Mouse (Mus musculus) cerebellum, postnatal 14 days (tissue): ENCODE results near the gene Ndufaf7.

ENCODE experiments used
- DNase-seq, 2 experiments: peaks; one replicate each; pipeline ENCODE4 v3.0.0; 2021; ENCODE audit warnings: mixed read lengths in 2 of 2

The Ndufaf7 gene

GRCm38 (mm10) chr17:78936466-78937228, at the start of gene Ndufaf7, which contains the start of gene Cebpz:
Gene Ndufaf7 (plus strand): TSS chr17:78937136.
Gene Cebpz (minus strand): TSS chr17:78937066.
- peak; percentile 98 for DNase-seq

DNA sequence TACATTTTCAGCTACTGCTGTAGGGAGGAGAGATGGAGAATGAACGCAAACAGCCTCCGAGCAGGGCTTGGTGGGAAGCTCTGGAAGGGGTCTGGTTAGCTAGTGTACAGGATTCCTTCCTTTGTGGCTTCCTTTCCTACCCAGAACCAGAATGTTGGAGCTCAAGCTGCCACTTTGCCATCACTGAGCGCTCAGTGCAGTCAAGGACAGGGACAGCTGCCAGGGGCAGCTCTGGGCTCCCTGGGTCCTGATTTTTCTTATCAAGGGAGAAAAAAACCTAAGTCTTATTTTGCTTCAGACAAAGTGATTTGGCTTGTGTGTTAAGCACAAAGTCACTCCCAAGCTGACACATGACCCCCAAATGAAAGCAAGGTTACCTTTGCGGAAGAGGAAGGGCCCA, 48.4 kb upstream of the Ndufaf7 start:
- peak; percentile 65 to 67 for DNase-seq

GRCm38 (mm10) chr17:78889184-78889583, 47.8 kb upstream of the Ndufaf7 start:
- peak; percentile 96 to 97 for DNase-seq

- no peak for DNase-seq
Observed at GRCm38 (mm10) chr17:78891020-78891419, 45.9 kb upstream of the Ndufaf7 start.

DNA sequence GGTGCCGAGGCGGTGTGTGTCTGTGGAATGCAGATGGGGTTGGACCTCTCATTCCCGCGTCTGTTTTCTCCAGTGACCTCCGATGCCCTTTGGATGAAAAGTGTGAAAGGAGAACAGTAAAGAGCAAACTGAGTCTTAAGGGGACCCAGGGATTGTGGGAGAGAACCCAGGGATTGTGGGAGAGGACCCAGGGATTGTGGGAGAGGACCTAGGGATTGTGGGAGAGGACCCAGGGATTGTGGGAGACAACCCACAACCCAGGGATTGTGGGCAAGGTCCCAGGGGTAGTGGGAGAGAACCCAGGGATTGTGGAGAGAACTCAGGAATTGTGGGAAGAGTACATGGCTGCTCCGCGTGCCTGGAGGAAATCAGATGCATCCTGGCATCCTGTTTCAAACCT, 41.9 kb upstream of the Ndufaf7 start:
- DNase-seq, result no peak

GRCm38 (mm10) chr17:78895394-78895793, 41.5 kb upstream of the Ndufaf7 start:
- DNase-seq, result peak in 1 of 2 experiments; percentile 56

DNA sequence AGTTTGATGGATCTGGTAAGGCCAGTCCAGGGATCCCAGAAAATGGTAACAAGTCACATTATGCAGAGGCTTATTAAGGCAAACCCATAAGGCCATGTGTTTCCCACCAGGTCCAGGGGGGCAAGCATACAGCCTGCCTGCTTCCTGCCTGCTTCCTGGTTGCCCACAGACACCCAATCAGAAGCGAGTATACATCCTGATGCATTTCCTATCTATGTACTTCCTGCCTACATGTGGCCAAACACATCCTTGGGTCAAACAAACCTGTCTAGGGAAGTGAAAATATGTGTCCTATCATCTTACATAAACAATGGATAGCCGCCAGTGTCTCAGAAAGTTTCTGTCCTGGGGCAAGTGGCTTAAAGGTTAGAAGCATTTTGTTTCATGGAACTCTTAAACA, 33.8 kb upstream of the Ndufaf7 start:
- no peak for DNase-seq

DNA sequence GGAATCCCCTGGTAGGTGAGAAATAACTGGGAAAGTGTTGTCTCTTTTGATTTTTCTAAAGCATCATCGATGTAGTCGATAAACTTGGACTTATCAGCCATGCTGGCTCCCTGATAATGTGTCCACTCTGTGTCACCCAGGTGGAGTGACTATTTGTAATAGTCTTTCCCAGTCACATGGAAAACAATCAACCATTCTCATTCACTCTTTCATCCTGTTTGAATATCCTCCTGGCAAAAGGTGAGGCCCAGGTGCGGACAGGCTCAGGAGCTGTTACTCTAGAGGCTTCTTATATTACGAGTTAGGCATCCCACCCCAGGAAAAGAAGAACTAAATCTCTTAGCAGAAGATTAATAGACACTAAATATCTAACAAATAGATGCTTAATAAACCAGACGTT, 30.0 kb upstream of the Ndufaf7 start, which contains the start of gene Sult6b1:
Sult6b1 (minus strand) TSS at position 101 of the 400 bp plus-strand sequence.
- no peak for DNase-seq

GRCm38 (mm10) chr17:78909374-78909773, 27.6 kb upstream of the Ndufaf7 start:
- no peak for DNase-seq

GRCm38 (mm10) chr17:78912861-78913281, 24.1 kb upstream of the Ndufaf7 start:
- DNase-seq, result peak; percentile 58 to 73

DNA sequence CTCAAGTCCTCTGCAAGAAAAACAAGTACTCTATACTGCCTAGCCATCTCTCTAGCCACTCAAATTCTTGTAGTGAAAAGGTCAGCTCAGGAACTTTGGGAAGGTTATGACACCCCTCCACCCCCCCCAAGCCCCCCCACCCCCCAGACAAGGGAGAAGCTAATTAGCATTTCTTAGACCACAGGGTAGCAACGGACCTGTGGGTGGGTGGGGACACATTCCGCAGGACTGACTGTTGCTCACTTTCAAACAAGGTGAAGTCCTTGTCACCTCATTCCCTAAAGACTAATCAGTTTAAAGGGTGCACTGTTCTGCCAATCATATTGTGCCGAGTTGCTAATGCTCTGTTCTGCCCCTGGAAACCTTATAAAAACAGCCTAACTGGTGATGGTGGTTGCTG, 23.0 kb upstream of the Ndufaf7 start:
- DNase-seq, result no peak

GRCm38 (mm10) chr17:78915772-78916171, 21.2 kb upstream of the Ndufaf7 start:
- no peak for DNase-seq

DNA sequence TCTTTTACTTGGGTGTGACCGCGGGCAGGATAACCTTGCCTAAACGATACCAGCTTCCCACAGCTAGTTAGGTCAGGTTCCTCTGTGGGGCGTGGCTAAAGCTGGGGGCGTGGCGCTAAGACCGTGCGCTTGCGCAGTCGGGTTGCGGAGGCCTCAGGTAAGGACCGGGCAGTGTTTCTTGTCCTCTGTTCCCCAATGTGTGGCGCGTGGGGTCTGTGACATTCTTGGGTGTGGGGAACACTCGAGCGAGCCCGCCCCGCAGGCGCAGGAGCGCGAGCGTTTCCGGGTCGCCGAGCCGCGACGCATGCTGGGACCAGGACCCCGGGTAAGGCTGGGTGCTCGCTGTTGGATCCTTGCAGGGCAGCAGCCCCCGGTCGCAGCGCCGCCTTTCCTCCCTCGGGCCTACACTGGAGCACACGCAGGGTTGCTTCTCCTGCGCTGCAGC, 20.5 kb upstream of the Ndufaf7 start, which contains the start of gene Cebpzos:
Cebpzos (plus strand) TSS at position 132 of the 445 bp plus-strand sequence.
- DNase-seq, result peak; percentile 94 to 95

DNA sequence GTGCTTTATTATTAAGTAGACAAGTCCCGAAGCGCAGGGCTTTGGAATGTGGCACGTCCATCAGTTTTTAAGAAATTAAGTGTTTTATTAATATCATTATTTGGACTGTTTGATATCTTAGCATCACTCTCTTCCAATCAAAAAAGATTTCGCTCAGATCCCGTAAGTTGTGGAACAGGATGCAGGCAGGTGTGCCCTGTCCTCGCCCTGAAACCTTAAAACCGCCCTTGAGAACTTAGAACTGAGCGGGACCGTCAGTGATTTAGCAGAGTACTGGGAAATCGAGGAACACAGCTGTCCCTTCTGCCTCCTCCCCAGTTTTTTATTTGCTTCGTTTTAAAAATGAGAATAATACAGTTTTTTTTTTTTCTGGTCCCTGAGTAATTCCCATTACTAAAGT, 20.0 kb upstream of the Ndufaf7 start:
- no peak for DNase-seq

DNA sequence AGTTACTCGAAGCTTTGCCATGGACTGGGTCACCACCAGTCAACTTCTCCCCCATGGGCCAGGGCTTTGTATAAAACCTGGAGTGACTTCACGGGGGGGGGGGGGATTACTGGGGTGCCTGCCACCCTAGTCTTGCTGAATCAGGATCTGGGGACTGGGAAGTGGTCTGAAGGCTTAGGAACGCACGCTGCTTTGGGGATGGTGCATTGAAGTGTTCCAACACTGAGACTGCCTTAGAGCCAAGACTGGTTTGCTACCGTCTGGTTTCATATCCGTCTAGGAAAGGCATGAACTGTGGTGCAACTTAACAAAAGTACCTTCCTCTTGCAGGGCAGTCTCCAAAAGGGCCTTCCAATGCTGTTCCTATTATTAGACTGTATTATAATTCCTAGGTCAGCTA, 19.2 kb upstream of the Ndufaf7 start:
- no peak for DNase-seq

DNA sequence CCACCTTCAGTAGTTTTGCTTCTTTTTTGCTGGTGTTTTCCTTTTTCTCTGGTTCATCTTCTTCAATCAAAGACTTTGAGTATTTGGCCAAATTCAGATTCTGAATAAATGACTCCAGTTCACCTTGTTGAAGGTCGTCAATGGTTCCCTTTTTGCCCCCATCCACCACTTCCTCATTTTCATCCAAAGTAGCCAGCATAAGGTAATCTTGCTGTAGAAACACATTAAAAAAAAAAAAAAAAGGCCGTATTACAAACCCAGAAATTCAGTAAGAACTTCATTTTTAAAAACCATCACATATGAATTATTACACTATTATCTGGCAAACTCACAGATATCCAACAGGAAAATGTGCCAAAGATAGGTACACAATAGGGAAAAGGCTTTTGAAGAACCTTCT, 1.1 kb upstream of the Ndufaf7 start:
- DNase-seq, result no peak

DNA sequence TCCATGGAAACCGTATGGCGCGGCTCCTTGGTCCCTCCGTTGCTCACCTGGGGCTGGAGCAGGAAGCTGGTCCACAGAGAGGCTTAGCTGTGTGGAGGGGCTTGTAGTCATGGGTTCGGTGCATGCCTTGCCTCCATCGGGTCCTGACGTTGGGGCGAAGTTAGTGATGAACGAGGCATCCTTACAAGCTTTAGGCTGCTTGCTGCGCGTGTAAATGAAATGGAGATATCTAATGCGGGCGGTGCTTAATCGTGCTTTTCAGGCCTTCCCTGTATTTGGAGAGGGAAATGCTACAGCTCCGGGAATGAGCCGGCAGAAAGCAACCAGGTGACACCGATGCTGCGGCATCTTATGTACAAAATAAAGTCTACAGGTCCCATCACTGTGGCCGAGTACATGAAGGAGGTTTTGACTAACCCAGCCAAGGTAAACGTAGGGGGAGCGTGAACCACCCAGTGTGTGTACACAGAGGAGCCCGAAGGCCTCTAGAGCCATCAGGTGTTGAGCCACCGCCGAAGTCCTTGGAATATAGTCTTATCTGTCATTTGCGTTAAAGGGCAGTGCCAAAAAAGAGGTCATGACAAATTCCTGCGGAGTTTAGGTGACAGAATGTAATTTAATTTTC, 405 bp downstream of the Ndufaf7 start:
- peak in 1 of 2 experiments; percentile 30 for DNase-seq

DNA sequence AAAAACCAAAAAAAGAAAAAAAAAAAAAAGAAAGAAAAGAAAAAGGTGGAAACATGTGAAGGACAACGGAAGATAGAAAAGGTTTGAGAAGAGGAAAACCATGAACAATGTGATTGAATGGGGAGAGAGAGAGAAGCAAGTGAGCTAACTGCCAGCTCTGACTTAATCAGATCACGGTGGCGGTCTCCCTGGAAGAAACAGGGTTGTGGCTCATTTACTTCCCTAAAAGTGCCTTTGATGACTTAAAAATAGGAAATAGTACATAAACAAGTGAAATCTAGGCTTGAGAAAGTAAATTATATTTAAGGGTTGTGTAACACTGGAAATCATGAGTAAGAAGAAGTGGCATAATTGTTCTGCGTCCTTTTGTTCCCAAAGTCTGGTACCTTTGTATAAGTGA, 2.0 kb downstream of the Ndufaf7 start:
- DNase-seq, result no peak

DNA sequence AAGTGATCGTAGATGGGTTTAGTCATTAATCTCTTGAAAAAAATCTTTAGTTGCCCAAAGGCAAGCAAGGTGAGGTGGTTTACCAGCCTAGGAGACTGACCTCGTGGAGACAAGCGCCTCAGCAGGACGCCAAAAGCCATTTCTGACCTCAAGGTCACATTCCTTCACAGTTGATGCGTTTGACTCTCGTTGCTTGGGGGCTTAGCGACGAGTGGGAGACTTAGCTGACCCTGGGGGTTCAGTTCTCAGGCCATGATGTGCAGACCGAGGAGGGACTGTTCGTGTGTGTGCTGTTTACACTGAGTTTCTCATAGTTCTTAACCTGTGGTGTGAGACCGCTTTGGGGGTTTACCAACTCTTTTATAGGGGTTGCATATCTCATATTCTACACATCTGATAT, 5.6 kb downstream of the Ndufaf7 start:
- no peak for DNase-seq

DNA sequence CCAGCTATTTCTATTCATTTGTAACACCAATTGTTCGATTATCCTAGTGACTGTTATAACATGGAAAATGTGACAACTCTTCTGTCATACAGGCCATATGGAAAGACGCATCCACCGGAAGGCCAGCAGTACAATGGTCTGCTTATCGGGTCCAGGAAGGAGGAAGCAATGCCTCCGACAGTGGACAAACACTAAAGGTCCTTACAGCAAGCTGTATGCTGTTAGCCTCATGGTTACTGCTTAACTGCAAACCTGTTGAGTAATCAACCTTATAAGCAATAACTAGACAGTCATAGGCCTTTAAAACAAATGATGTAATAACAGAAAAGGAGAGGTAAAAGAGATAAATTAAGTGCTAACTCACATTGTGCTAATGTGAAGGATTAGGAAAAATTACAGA, 14.3 kb downstream of the Ndufaf7 start:
- DNase-seq, result no peak

DNA sequence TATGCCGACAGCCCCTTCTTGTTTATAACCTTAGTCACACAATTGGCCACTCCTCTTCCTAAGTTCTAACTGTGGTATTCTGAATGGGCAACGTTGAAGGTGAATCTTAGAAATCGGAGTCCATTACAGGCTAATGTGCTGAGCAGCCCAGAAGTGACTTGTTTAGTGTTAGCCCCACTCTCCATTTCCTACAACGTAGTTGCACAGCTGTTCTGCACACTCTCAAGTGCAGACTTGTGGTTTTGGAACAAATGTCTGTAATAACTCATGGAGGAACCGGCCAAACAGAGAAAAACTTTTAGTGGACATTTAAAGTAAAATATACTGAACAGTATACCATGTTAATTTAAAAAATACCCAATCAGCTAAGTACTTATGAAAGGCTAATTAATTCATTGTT, 15.1 kb downstream of the Ndufaf7 start:
- no peak for DNase-seq

DNA sequence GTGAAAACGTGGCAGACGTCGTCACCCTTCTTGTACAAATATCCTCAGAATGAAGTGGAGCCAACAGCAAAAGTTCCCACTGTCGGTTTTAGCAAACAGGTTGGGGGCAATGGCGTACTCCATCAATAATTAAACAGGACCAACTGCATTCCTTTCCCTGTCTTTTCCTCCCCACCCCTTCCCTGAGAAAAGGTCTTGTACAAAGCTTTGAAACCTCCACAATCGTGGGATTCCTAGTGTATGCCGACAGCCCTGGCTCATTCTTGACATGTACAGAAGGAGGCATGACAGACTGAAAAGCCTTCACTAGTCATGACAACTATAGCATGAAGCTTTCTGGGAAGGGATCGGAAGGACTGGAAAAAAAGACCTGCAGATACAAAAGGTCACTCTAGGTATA, 16.3 kb downstream of the Ndufaf7 start:
- no peak for DNase-seq

DNA sequence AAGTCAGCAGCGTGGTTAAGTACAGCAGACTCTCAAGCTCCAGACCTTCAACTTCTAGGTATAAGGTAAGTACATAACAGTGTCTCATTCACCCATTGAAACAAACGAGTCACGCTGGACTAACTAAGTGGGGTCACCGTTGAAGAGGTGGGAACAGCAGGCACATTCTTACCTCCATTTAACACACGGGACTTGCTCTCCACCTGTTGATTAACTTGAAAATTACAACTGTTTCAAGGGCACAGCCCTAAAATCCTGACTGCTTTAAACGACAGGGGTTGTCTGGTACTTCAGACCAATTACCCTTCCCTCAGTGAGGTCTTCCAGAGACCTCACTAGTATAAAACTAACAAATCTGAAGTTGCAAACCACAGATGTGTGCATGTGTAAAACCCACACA, 22.5 kb downstream of the Ndufaf7 start:
- no peak for DNase-seq

GRCm38 (mm10) chr17:78964387-78964786, 27.5 kb downstream of the Ndufaf7 start:
- DNase-seq, result peak in 1 of 2 experiments; percentile 11
